Comparison of ENCODE assay signal across 24 mouse cellular contexts in the genomic region with DNA sequence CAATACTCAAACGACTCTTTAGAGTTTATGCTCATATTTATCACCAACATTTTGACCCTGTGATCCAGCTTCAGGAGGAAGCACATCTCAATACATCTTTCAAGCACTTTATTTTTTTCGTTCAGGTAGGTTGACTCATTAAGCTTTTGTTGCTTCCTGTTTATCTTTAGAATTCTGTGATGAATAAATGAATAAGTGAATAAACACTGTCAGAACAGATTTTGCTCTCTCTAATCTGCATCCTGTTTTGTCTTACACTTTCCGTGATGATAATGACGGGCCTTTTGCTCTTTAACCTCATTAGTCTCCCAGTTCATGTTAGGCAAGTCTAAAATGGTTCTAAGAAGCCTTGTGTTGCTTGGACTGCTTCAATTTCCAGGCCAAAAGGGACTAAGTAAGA.
"Had no signal": no experiment of that assay in that cellular context is flagged by ENCODE, and none has a peak within 500 bp of the region (broad histone marks: within the 10 kb centered on the region; RNA-seq: fewer than 3 reads in every experiment).

No protein-coding gene starts in this region.

- H3K27ac ChIP-seq: gastrocnemius, adult 2 months; heart, embryonic 10.5 days; hindbrain, embryonic 13.5 days; hindbrain, embryonic 15.5 days; hindbrain, postnatal 0 days; layer of hippocampus, adult 2 months; left cerebral cortex, adult 2 months; limb, embryonic 13.5 days; limb, embryonic 15.5 days; liver, embryonic 12.5 days; liver, embryonic 14.5 days had no signal

- DNase-seq: gastrocnemius, adult 2 months; gastrocnemius, postnatal 10 days; gastrocnemius, postnatal 25 days; heart, adult 18-20 months; heart, postnatal 10 days; heart, postnatal 4 days; kidney, adult 11 months; kidney, adult 2 months; kidney, postnatal 10 days; kidney, postnatal 25 days; kidney, postnatal 4 days; left cerebral cortex, postnatal 4 days had no signal

- H3K9me3 ChIP-seq: heart, embryonic 10.5 days; heart, embryonic 12.5 days; hindbrain, embryonic 13.5 days; hindbrain, embryonic 15.5 days; limb, embryonic 13.5 days; limb, embryonic 15.5 days; liver, embryonic 12.5 days had no signal

- H3K4me3 ChIP-seq: gastrocnemius, adult 2 months; heart, embryonic 10.5 days; heart, embryonic 12.5 days; hindbrain, embryonic 13.5 days; hindbrain, embryonic 15.5 days; layer of hippocampus, adult 2 months; left cerebral cortex, adult 2 months; limb, embryonic 13.5 days; limb, embryonic 15.5 days; liver, embryonic 12.5 days had no signal

- ATAC-seq: hindbrain, postnatal 0 days; intestine, embryonic 16.5 days; liver, embryonic 12.5 days had no signal

- H3K4me1 ChIP-seq: heart, embryonic 10.5 days; heart, embryonic 12.5 days; hindbrain, embryonic 13.5 days; hindbrain, embryonic 15.5 days; limb, embryonic 13.5 days; limb, embryonic 15.5 days; liver, embryonic 12.5 days had no signal

- H3K27me3 ChIP-seq: heart, embryonic 12.5 days; hindbrain, embryonic 13.5 days; hindbrain, embryonic 15.5 days; limb, embryonic 13.5 days; limb, embryonic 15.5 days; liver, embryonic 12.5 days had no signal
